Mouse (Mus musculus) embryonic facial prominence, embryonic 10.5 days (tissue): Measurements from ENCODE around the gene Spink2. TPM values are rescaled to one million over a fixed set of nuclear protein-coding genes. Genes with fewer than 3 reads are reported as not detected.

Source experiments
- DNase-seq: peaks from one replicate; pipeline ENCODE4 v3.0.0-alpha.2; 2017; ENCODE audit warnings: low spot score
- H3K27ac ChIP-seq: fragments of 300-500 bp; sonication (generic); replicated peaks from 2 replicates; pipeline ENCODE4 v1.5.1; 2016; ENCODE audit warnings: mild to moderate bottlenecking
- H3K27me3 ChIP-seq: fragments of 300-500 bp; sonication (generic); replicated peaks from 2 replicates; pipeline ENCODE4 v1.6.1; 2016; ENCODE audit warnings: low read depth, mild to moderate bottlenecking; ENCODE audit not compliant: poor library complexity, severe bottlenecking
- H3K36me3 ChIP-seq: fragments of 300-500 bp; sonication (generic); replicated peaks from 2 replicates; pipeline ENCODE4 v1.6.1; 2016; ENCODE audit warnings: mild to moderate bottlenecking, moderate library complexity
- H3K4me1 ChIP-seq: fragments of 300-500 bp; sonication (generic); 2 replicates; pipeline ENCODE4 v1.6.1; 2016
- H3K4me3 ChIP-seq: fragments of 300-500 bp; sonication (generic); 2 replicates; pipeline ENCODE4 v1.5.1; 2016; ENCODE audit warnings: mild to moderate bottlenecking, moderate library complexity
- H3K9me3 ChIP-seq: fragments of 300-500 bp; sonication (generic); 2 replicates; pipeline ENCODE4 v1.6.1; 2016; ENCODE audit warnings: mild to moderate bottlenecking
- WGBS: fragments of 180-500 bp; shearing (Covaris S2); methylation state at CpG from one replicate; pipeline ENCODE4 v1.1.7; 2016; 5-methylcytosine and 5-hydroxymethylcytosine counted together
- polyA plus RNA-seq: library from polyadenylated mRNA; unstranded; fragments of >200 nt; fragmentation: Nextera tagmentation; extraction: Ambion mirVana; gene quantifications from 2 replicates; pipeline ENCODE4 v1.2.1, GENCODE M21; 2016

Spink2 gene
- 1.5 and 1.8 TPM in 2 replicates for polyA plus RNA-seq

- H3K27ac ChIP-seq = no peak within 1 kb of the TSS; the same call in 1 of the 2 replicates
- 5% methylated on average over 18 of the region's 18 CpGs for WGBS
- peak; percentile 83 for DNase-seq
- peak within 1 kb of the TSS; percentile 53 for H3K4me3 ChIP-seq
- H3K9me3 ChIP-seq = no peaks in the 10 kb centered on the region
- H3K4me1 ChIP-seq = peaks cover 10% of the 10 kb centered on the region
- H3K27me3 ChIP-seq = 0 out of 2 replicates have a peak, but pooled peaks cover 6% of the 10 kb centered on the region
- H3K36me3 ChIP-seq = no peaks in the 10 kb centered on the region
These were observed at the start of gene Spink2 for GRCm38 (mm10) chr5:77211236-77211635. Gene Spink2, minus strand, starts transcription at chr5:77211471.

- 53% methylated on average over 6 of the region's 6 CpGs for WGBS
- no peaks in the 10 kb centered on the region for H3K9me3 ChIP-seq
- H3K36me3 ChIP-seq = no peaks in the 10 kb centered on the region
These were observed 48.9 kb upstream of the Spink2 start for GRCm38 (mm10) chr5:77260141-77260540.

DNA sequence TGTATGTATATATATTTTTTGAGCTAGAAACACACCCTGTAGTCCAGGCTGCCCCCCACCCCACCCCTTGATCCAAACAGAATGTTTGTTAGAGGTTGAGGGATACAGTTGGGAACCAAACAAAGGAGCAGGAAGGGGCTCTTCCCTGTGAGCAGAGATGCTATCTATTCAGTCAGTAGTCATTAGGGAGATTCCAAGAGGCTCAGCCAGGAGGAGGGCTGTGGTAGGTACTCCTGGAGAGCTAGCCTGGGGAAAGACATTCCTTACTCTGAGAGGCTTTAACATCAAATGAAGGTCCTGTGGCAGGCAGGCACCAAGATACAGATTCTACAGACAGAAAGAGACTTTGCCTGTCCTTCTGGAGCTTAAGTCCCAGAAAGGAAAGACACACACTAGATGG is 48.0 kb upstream of the Spink2 start:
- no peak for DNase-seq
- no peak overlapping the region for H3K27ac ChIP-seq
- H3K27me3 ChIP-seq = no peaks in the 10 kb centered on the region
- H3K36me3 ChIP-seq = no peaks in the 10 kb centered on the region
- H3K4me1 ChIP-seq = peaks cover 10% of the 10 kb centered on the region
- no peaks in the 10 kb centered on the region for H3K9me3 ChIP-seq
- no peak overlapping the region for H3K4me3 ChIP-seq

More at GRCm38 (mm10) chr5:77260141-77260540, 48.9 kb upstream of the Spink2 start:
- Histone ChIP-seq H3K4me3 (no peak overlapping the region), H3K4me1 (peaks cover 14% of the 10 kb centered on the region), H3K27ac (no peak overlapping the region), H3K27me3 (no peaks in the 10 kb centered on the region)
- no peak for DNase-seq

DNA sequence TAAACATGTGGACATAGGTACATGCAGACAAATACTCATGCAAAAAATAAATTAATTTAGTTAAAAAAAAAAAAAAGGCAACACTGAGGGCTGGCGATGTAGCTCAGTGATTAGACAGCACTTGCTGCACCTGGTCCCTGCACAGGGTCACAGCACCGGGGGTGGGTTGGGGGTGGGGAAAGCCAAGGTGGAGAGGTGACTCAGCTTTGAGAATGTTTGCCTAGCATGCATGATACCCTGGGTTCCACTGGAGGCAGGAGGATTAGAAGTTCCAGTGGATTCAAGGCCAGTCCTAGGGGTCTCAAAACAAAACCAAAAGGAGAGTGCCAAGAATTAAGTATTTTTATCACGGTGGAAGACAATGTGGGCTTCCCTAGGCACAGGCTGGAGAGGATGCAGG is 46.3 kb upstream of the Spink2 start:
- H3K27me3 ChIP-seq = no peaks in the 10 kb centered on the region
- H3K36me3 ChIP-seq = no peaks in the 10 kb centered on the region
- WGBS = 79% methylated on average over 3 of the region's 3 CpGs
- no peak overlapping the region for H3K27ac ChIP-seq
- DNase-seq = no peak
- H3K4me1 ChIP-seq = peaks cover 10% of the 10 kb centered on the region
- no peaks in the 10 kb centered on the region for H3K9me3 ChIP-seq
- H3K4me3 ChIP-seq = no peak overlapping the region

GRCm38 (mm10) chr5:77254402-77254801 is 43.1 kb upstream of the Spink2 start:
- Histone ChIP-seq H3K9me3 (no peaks in the 10 kb centered on the region), H3K4me1 (0 out of 2 replicates have a peak, but pooled peaks cover 6% of the 10 kb centered on the region), H3K36me3 (no peaks in the 10 kb centered on the region), H3K4me3 (no peak overlapping the region), H3K27me3 (no peaks in the 10 kb centered on the region), H3K27ac (no peak overlapping the region)
- WGBS = 66% methylated on average over 3 of the region's 3 CpGs
- no peak for DNase-seq

GRCm38 (mm10) chr5:77253154-77253553 is 41.9 kb upstream of the Spink2 start:
- no peaks in the 10 kb centered on the region for H3K36me3 ChIP-seq
- 80% methylated on average over 1 of the region's 1 CpGs for WGBS

DNA sequence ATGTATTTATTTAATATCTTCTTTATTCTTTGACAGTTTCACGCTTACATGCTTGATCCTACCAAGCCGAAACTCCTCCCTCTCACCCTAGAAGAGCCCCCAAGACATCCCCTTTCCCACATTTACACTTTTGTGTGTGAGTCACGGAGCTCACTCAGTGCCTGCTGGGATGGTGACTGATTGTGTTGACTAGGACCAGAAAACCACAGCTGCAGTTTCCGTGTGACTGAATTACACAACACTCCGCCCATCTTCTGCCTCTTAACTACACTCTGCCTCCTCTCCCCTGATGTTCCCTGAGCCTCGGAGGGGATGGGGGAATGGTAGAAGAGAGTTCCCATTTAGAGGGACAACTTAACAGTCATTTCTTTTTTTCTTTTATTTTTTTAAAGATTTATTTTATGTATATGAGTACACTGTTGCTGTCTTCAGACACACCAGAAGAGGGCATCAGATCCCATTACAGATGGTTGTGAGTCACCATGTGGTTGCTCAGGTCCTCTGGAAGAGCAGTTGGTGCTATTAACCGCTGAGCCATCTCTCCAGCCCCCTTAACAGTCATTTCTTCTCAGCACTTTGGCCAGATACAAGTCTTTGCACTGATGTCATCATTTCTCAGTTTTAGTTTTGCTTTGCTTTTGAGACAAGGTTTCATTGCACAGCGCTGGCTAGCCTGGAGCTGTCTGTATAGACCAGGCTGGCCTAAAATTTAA is 41.0 kb upstream of the Spink2 start:
- Histone ChIP-seq H3K27me3 (no peaks in the 10 kb centered on the region), H3K4me1 (0 out of 2 replicates have a peak, but pooled peaks cover 3% of the 10 kb centered on the region), H3K27ac (no peak overlapping the region), H3K9me3 (no peaks in the 10 kb centered on the region), H3K36me3 (no peaks in the 10 kb centered on the region), H3K4me3 (no peak overlapping the region)
- no peak for DNase-seq
- WGBS = 75% methylated on average over 8 of the region's 8 CpGs

More at GRCm38 (mm10) chr5:77253154-77253553, 41.9 kb upstream of the Spink2 start:
- DNase-seq = no peak
- Histone ChIP-seq H3K27me3 (no peaks in the 10 kb centered on the region), H3K4me3 (no peak overlapping the region), H3K27ac (no peak overlapping the region), H3K9me3 (no peaks in the 10 kb centered on the region), H3K4me1 (0 out of 2 replicates have a peak, but pooled peaks cover 6% of the 10 kb centered on the region)

GRCm38 (mm10) chr5:77251656-77252055 is 40.4 kb upstream of the Spink2 start:
- no peaks in the 10 kb centered on the region for H3K27me3 ChIP-seq
- WGBS = 54% methylated on average over 5 of the region's 5 CpGs
- DNase-seq = no peak

DNA sequence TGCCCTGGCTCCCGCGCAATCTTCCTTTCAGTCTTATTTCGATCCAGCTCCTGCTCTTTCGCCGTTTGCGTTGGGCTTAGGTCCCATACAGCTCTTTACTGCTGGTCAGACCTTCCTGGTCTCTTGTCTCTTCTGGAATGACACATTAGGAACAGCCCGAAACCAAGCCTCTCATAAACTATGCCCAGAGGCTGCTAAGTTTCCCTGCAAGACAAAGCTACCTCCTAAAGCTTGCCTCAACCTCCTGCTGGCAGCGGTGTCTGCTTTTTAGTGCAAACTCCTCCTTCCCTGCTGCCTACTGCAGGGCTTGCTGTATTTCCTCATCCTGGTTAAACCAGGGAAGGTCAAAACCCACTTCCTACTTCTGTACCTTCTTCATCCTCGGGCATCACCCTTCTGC is 38.8 kb upstream of the Spink2 start:
- Histone ChIP-seq H3K9me3 (no peaks in the 10 kb centered on the region), H3K4me3 (no peak overlapping the region)
- WGBS = 70% methylated on average over 9 of the region's 9 CpGs

More at GRCm38 (mm10) chr5:77251656-77252055, 40.4 kb upstream of the Spink2 start:
- Histone ChIP-seq H3K4me3 (no peak overlapping the region), H3K36me3 (no peaks in the 10 kb centered on the region), H3K9me3 (no peaks in the 10 kb centered on the region), H3K4me1 (0 out of 2 replicates have a peak, but pooled peaks cover 3% of the 10 kb centered on the region), H3K27ac (no peak overlapping the region)

GRCm38 (mm10) chr5:77245787-77246671 is 34.8 kb upstream of the Spink2 start:
- Histone ChIP-seq H3K4me3 (peak overlapping the region; percentile 43), H3K27me3 (no peaks in the 10 kb centered on the region), H3K36me3 (no peaks in the 10 kb centered on the region), H3K9me3 (no peaks in the 10 kb centered on the region), H3K27ac (peak overlapping the region; percentile 67), H3K4me1 (peaks cover 19% of the 10 kb centered on the region)
- 33% methylated on average over 26 of the region's 26 CpGs for WGBS
- peak; percentile 64 for DNase-seq

More for the DNA sequence above, 38.8 kb upstream of the Spink2 start:
- no peak for DNase-seq
- Histone ChIP-seq H3K27ac (no peak overlapping the region), H3K4me1 (peaks cover 17% of the 10 kb centered on the region), H3K27me3 (no peaks in the 10 kb centered on the region), H3K36me3 (no peaks in the 10 kb centered on the region)

- Histone ChIP-seq H3K4me1 (peaks cover 19% of the 10 kb centered on the region), H3K27ac (peak overlapping the region; percentile 67), H3K9me3 (no peaks in the 10 kb centered on the region), H3K27me3 (no peaks in the 10 kb centered on the region), H3K36me3 (no peaks in the 10 kb centered on the region), H3K4me3 (peak overlapping the region; percentile 43)
- no peak for DNase-seq
- 45% methylated on average over 7 of the region's 7 CpGs for WGBS
These were observed 34.2 kb upstream of the Spink2 start for GRCm38 (mm10) chr5:77245463-77245786.

GRCm38 (mm10) chr5:77244331-77244987 is 33.2 kb upstream of the Spink2 start:
- Histone ChIP-seq H3K4me1 (peaks cover 19% of the 10 kb centered on the region), H3K36me3 (no peaks in the 10 kb centered on the region), H3K4me3 (no peak overlapping the region), H3K9me3 (no peaks in the 10 kb centered on the region), H3K27ac (no peak overlapping the region), H3K27me3 (no peaks in the 10 kb centered on the region)
- 61% methylated on average over 8 of the region's 8 CpGs for WGBS
- DNase-seq = no peak
